Mouse (Mus musculus) layer of hippocampus, adult 2 months (tissue): ENCODE results near the gene Phtf1. TPM values are rescaled to one million over a fixed set of nuclear protein-coding genes. Genes with fewer than 3 reads are reported as not detected.

Experiments used
- DNase-seq, 2 experiments: peaks; one replicate each; pipeline ENCODE4 v3.0.0; 2022; ENCODE audit warnings: low spot score in 2 of 2
- H3K27ac ChIP-seq: fragments of 200-600 bp; 2 replicates; pipeline ENCODE4 v1.8.1; 2022
- H3K4me3 ChIP-seq: fragments of 200-600 bp; 2 replicates; pipeline ENCODE4 v1.8.1; 2022; ENCODE audit warnings: mild to moderate bottlenecking
- CTCF ChIP-seq: fragments of 200-600 bp; conservative IDR thresholded peaks from 2 replicates; pipeline ENCODE4 v1.8.1; 2022; ENCODE audit warnings: antibody characterized with exemption, mild to moderate bottlenecking, moderate library complexity
- long read RNA-seq, 2 experiments: library from polyadenylated mRNA; stranded (forward); transcript quantifications; one replicate each; pipeline ENCODE4 v2.0.0; 2021; ENCODE audit warnings: borderline mapping rate in 2 of 2
- total RNA-seq, 2 experiments: library from RNA; stranded (reverse); gene quantifications; 2 replicates each; pipeline ENCODE4 v1.2.3; 2021

The Phtf1 gene
- total RNA-seq = 10 to 100 TPM; 42.2 to 43.2 TPM
- long read RNA-seq, experiment 1, full-length matches to known transcripts = 38 of 47 reads
- long read RNA-seq, experiment 1, partial matches to known transcripts = 2 of 47 reads
- long read RNA-seq, experiment 1, other reads (novel, unspliced or antisense) = 7 of 47 reads
- long read RNA-seq, experiment 2, full-length matches to known transcripts = 58 of 83 reads
- long read RNA-seq, experiment 2, partial matches to known transcripts = 1 of 83 reads
- long read RNA-seq, experiment 2, other reads (novel, unspliced or antisense) = 24 of 83 reads

DNA sequence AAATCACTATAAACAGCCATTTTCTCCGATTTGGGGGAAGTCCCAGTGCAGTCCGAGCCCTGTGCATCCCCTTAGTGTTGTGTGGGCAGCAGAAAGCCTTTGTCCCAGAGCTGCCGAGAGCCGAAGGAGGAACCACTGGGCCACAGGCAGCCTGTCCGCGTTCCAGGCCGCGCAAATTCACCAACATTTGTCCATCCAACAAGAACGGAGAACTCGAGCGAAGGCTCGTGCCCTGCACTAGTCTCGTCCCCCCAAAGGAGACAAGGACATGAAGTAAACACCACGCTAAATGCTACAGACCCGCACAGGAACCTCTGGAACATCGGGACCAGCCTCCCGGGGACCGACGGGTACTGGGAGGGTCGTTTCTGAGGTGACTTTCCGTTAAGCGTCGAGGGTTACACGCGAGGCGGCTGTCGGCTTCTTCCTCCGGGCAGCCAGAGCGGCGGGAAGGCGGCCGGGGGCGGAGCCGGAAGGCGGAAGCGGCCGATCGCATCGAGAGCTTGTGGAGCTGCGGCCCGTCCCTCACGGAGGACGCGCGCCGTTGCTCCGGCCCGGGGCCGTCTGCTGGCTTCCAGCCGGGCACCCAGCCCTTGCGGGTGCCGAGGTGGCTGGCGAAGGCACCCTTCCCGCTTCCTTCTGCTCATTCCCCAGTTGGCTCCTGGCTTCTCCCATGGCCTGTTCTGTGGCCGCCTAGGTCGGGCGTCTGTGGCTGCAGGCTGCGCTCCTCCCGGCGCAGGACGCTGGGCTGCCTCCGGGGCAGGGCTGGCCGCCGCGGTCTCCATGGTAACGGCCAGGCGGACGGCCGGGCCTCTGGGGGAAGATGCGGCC lies at the start of gene Phtf1:
Phtf1 (plus strand) TSS at position 250 of the 831 bp plus-strand sequence.
- DNase-seq = peak; percentile 81 to 82
- peak within 1 kb of the TSS; percentile 97 for H3K4me3 ChIP-seq
- TF ChIP-seq CTCF = no peak
- peak within 1 kb of the TSS; percentile 98 for H3K27ac ChIP-seq

DNA sequence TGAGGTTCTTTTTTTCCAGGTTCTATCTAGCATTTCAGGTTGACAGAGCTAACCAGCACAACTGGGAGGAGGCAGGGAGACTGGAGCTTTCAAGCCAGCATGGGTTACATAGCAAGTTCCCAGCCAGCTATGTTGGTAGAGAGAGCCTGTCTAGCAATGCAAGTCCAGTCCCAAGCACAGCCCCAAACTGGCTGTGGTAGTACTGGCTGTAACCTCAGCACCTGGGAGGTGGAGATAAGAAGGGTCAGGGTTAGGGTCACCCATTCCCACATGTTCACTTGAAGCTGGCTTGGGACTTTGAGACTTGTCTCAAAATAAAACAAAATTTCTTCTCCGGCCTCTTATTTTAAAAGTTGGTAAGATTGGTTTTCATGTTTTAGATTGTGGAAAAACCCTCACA lies 47.8 kb upstream of the Phtf1 start:
- no peak for DNase-seq

DNA sequence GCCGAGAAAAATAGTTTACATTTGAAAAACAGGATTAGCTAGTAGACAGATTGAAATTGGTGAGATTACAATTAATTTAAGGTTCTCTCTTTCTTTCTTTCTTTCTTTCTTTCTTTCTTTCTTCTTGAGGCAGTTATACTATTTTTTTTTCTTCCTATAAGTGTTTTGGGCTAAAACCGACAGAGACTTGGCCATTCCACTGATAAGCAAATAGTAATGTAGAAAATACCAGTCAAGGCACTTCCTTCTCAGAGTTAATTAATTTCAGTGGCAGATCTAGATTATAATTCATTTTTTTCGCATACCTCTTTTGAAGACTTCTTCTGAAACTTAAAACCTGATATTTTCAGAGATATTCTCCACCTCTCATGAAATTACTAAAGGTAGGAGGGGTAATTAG lies 42.6 kb upstream of the Phtf1 start:
- Histone ChIP-seq H3K27ac (no peak overlapping the region), H3K4me3 (no peak overlapping the region)
- no peak for TF ChIP-seq CTCF
- no peak for DNase-seq

More for the DNA sequence above, 47.8 kb upstream of the Phtf1 start:
- H3K27ac ChIP-seq = no peak overlapping the region
- H3K4me3 ChIP-seq = no peak overlapping the region
- TF ChIP-seq CTCF = no peak

DNA sequence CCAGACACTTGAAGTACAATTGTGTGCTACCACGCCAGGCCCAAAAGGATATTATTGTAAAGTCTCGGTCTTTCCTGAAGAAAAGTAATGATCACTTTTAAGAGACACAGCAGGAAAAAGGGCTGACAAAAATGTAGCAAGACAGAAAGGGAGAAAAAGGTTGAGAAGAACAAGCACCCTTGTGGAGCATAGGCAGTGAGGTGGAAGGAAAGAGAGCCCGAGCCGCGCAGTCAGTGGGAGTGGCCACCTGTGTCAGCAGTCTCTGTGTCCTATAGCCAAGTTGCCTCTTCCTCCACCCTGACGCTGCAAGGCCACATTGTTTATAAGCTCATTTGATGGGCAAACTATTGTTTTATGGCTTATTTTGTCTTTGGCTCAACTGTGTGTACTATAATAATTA lies 40.4 kb upstream of the Phtf1 start:
- H3K4me3 ChIP-seq = no peak overlapping the region
- no peak for TF ChIP-seq CTCF
- no peak for DNase-seq
- peak overlapping the region; percentile 7; the same call in 1 of the 2 replicates for H3K27ac ChIP-seq

- Histone ChIP-seq H3K4me3 (no peak overlapping the region), H3K27ac (peak overlapping the region; percentile 67)
- DNase-seq = peak; percentile 22 to 58
- TF ChIP-seq CTCF = no peak
Measured at GRCm38 (mm10) chr3:103944794-103945562, 22.9 kb upstream of the Phtf1 start.

GRCm38 (mm10) chr3:103948666-103949065 lies 19.2 kb upstream of the Phtf1 start:
- TF ChIP-seq CTCF = no peak
- DNase-seq = no peak
- H3K27ac ChIP-seq = no peak overlapping the region
- H3K4me3 ChIP-seq = no peak overlapping the region

- Histone ChIP-seq H3K4me3 (no peak overlapping the region), H3K27ac (no peak overlapping the region)
- no peak for TF ChIP-seq CTCF
- DNase-seq = no peak
Measured at GRCm38 (mm10) chr3:103960622-103961021, 7.3 kb upstream of the Phtf1 start.

GRCm38 (mm10) chr3:103967231-103967630 lies 679 bp upstream of the Phtf1 start:
- H3K27ac ChIP-seq = peak overlapping the region; percentile 98
- no peak for TF ChIP-seq CTCF
- H3K4me3 ChIP-seq = peak overlapping the region; percentile 97
- DNase-seq = no peak

DNA sequence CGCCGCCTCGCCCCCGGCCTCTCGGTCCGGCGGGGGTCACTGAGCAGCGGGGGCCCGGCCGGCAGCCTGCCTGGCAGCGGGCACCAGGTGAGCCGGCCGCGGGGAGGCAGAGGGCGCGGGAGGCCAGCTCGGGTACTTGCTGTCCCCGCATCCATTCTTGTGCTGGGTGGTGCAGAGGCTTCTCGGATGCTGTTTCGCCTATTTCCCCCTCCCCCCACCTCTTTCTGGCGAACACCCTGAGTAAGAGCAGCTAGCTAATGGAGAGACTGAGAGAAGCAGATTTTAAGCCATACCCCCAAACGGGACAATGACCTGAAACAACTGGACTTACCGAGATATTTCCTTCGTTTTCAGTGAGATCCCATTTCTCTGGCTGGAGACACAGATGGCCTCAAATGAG lies 791 bp downstream of the Phtf1 start:
- Histone ChIP-seq H3K27ac (peak overlapping the region; percentile 98), H3K4me3 (peak overlapping the region; percentile 97)
- TF ChIP-seq CTCF = no peak
- DNase-seq = peak; percentile 39 to 63

DNA sequence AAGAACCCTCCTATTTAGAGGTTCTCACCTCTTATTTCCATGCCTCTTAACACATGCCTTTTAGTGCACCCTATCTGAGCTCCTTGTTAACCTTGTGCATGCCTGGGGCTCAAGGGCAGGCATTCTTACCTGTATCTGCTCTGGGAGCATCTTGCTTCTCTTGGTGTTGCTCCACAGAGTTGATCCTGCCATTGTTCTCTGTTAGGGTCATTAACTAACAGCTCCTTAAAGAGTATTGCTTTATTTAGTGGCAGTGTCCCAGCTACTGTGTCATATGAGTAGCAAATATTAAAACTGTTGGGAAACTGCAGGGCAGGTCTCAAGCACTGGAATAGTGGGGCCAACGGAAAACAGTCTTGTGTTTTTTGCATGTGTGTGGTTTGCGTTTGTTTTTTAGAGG lies 3.2 kb downstream of the Phtf1 start:
- no peak for DNase-seq
- Histone ChIP-seq H3K4me3 (no peak overlapping the region), H3K27ac (no peak overlapping the region)
- no peak for TF ChIP-seq CTCF

DNA sequence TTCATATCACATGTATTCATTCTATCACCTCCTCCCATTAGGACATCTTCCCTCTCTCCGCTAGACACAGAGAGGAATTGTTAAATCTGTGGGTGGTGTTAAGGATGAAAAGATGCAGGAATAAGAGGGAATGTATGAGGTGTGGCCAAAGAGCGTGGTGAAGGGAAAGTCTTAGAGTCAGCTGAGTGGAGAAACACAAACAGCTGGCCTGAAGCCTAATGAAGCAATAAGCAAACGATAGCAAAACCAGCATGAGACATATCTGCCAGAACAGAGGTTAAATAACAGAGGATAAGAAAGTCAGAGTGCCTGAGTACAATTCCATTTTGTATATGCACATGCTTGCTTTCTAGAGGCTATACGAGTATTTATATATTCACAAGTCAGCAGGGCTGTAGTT lies 16.6 kb downstream of the Phtf1 start:
- no peak for TF ChIP-seq CTCF
- no peak for DNase-seq
- Histone ChIP-seq H3K4me3 (no peak overlapping the region), H3K27ac (no peak overlapping the region)

DNA sequence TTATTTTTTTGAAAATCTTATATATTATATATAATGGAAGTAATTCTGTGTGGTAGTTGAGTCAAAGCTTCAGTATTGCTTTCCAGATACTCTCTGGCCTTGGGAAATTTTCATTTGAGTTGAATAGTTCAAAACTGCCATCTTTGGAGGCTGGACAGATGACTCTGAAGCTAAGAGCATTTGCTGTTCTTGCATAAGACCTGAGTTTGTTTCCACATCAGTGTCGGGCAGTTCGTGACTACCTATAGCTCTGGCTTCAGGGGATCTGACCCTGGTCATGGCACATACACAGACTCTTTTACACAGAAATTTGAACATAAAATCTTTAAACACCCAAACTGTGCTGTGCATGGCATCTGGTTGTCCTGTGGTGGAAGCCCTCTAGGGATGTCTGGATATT lies 17.3 kb downstream of the Phtf1 start:
- no peak for TF ChIP-seq CTCF
- no peak overlapping the region for H3K4me3 ChIP-seq
- H3K27ac ChIP-seq = no peak overlapping the region
- DNase-seq = no peak
